Mouse (Mus musculus) forebrain, postnatal 0 days (tissue): ENCODE data around the gene Ramp2. TPM values are rescaled to one million over a fixed set of nuclear protein-coding genes. Genes with fewer than 3 reads are reported as not detected.
A peak's percentile ranks its signal among the peaks of the same experiment; 100 is the strongest.

Experiments
- ATAC-seq: fragments of 200-750 bp; cut with Nextera tagmentation; 2 replicates; pipeline ENCODE4 v1.8.0; 2017; ENCODE audit warnings: mild to moderate bottlenecking, moderate library complexity
- DNase-seq: peaks from one replicate; pipeline ENCODE4 v3.0.0-alpha.2; 2015
- H3K27ac ChIP-seq: fragments of 300-500 bp; sonication (generic); 2 replicates; pipeline ENCODE4 v1.5.1; 2014; ENCODE audit warnings: low read depth, mild to moderate bottlenecking, antibody characterized with exemption, low read length, moderate library complexity, mixed read lengths
- H3K27me3 ChIP-seq: fragments of 300-500 bp; sonication (generic); 2 replicates; pipeline ENCODE4 v1.6.1; 2014; ENCODE audit warnings: mild to moderate bottlenecking, low read length, mixed read lengths; ENCODE audit not compliant: insufficient read depth
- H3K36me3 ChIP-seq: fragments of 300-500 bp; sonication (generic); 2 replicates; pipeline ENCODE4 v1.6.1; 2014; ENCODE audit warnings: mild to moderate bottlenecking, moderate library complexity; ENCODE audit not compliant: insufficient read depth
- H3K4me1 ChIP-seq: fragments of 300-500 bp; sonication (generic); 2 replicates; pipeline ENCODE4 v1.6.1; 2014; ENCODE audit warnings: antibody characterized with exemption; ENCODE audit not compliant: insufficient read depth
- H3K4me2 ChIP-seq: fragments of 300-500 bp; sonication (generic); 2 replicates; pipeline ENCODE4 v1.6.1; 2014; ENCODE audit warnings: low read depth, mild to moderate bottlenecking, moderate library complexity
- H3K4me3 ChIP-seq: fragments of 300-500 bp; sonication (generic); 2 replicates; pipeline ENCODE4 v1.5.1; 2014; ENCODE audit warnings: low read depth, low read length, mixed read lengths
- H3K9ac ChIP-seq: fragments of 300-500 bp; sonication (generic); 2 replicates; pipeline ENCODE4 v1.6.1; 2014; ENCODE audit warnings: mild to moderate bottlenecking
- H3K9me3 ChIP-seq: fragments of 300-500 bp; sonication (generic); 2 replicates; pipeline ENCODE4 v1.6.1; 2016; ENCODE audit warnings: low read length
- CTCF ChIP-seq: sonication (generic); IDR thresholded peaks from 2 replicates; pipeline ENCODE4 v1.5.1; 2016; ENCODE audit warnings: antibody characterized with exemption, control low read depth, low read depth
- WGBS: fragments of 180-500 bp; shearing (Covaris S2); extraction: QIAGEN DNeasy Blood & Tissue Kit; methylation state at CpG from one replicate; pipeline ENCODE4 v1.1.7; 2014; 5-methylcytosine and 5-hydroxymethylcytosine counted together
- polyA plus RNA-seq: library from polyadenylated mRNA; unstranded; fragments of >200 nt; fragmentation: Nextera tagmentation; extraction: Ambion mirVana; gene quantifications from 2 replicates; pipeline ENCODE4 v1.2.1, GENCODE M21; 2015
- total RNA-seq: library from RNA; depleted of rRNA; stranded (reverse); fragments of >200 nt; gene quantifications from 2 replicates; pipeline ENCODE4 v1.2.3, GENCODE M21; 2014

Gene Ramp2
- total and polyA plus RNA-seq, 2 experiments from 2014 or later = 46.0 to 102 TPM

- H3K4me1 ChIP-seq = peaks cover 12% of the 10 kb centered on the region
- no peak for TF ChIP-seq CTCF
- no peak overlapping the region for H3K27ac ChIP-seq
- H3K27me3 ChIP-seq = no peaks in the 10 kb centered on the region
- H3K4me2 ChIP-seq = peak overlapping the region; percentile 80
- no peaks in the 10 kb centered on the region for H3K9me3 ChIP-seq
- WGBS = 63% methylated on average over 14 of the region's 14 CpGs
- no peak for DNase-seq
- no peaks in the 10 kb centered on the region for H3K36me3 ChIP-seq
- ATAC-seq = peak; percentile 5; the same call in 1 of the 2 replicates
- no peak overlapping the region for H3K9ac ChIP-seq
- peak overlapping the region; percentile 58 for H3K4me3 ChIP-seq
Measured at GRCm38 (mm10) chr11:101279193-101279569, 33.4 kb downstream of the Ramp2 start.

- WGBS = 49% methylated on average over 7 of the region's 7 CpGs
- TF ChIP-seq CTCF = no peak
- no peak for ATAC-seq
Measured at GRCm38 (mm10) chr11:101280837-101281236, 35.0 kb downstream of the Ramp2 start.

GRCm38 (mm10) chr11:101282896-101283295, 37.1 kb downstream of the Ramp2 start:
- H3K27ac ChIP-seq = no peak overlapping the region; the same call in 1 of the 2 replicates
- DNase-seq (no peak), ATAC-seq (no peak)
- peaks cover 4% of the 10 kb centered on the region for H3K4me1 ChIP-seq
- H3K4me2 ChIP-seq = no peak overlapping the region
- H3K9me3 ChIP-seq = no peaks in the 10 kb centered on the region
- no peak for TF ChIP-seq CTCF
- H3K27me3 ChIP-seq = no peaks in the 10 kb centered on the region
- H3K36me3 ChIP-seq = no peaks in the 10 kb centered on the region
- 15% methylated on average over 5 of the region's 5 CpGs for whole genome bisulfite sequencing
- no peak overlapping the region for H3K9ac ChIP-seq
- no peak overlapping the region for H3K4me3 ChIP-seq

More at GRCm38 (mm10) chr11:101280837-101281236, 35.0 kb downstream of the Ramp2 start:
- H3K9ac ChIP-seq = no peak overlapping the region
- no peak for DNase-seq
- H3K9me3 ChIP-seq = no peaks in the 10 kb centered on the region
- peaks cover 12% of the 10 kb centered on the region for H3K4me1 ChIP-seq
- H3K4me3 ChIP-seq = no peak overlapping the region
- H3K4me2 ChIP-seq = no peak overlapping the region
- no peak overlapping the region for H3K27ac ChIP-seq
- no peaks in the 10 kb centered on the region for H3K36me3 ChIP-seq
- H3K27me3 ChIP-seq = no peaks in the 10 kb centered on the region

- Histone ChIP-seq H3K27ac (no peak overlapping the region), H3K36me3 (peaks cover 4% of the 10 kb centered on the region; the same call in 1 of the 2 replicates), H3K4me3 (no peak overlapping the region), H3K4me1 (no peaks in the 10 kb centered on the region), H3K9ac (no peak overlapping the region), H3K27me3 (no peaks in the 10 kb centered on the region), H3K9me3 (no peaks in the 10 kb centered on the region), H3K4me2 (no peak overlapping the region)
- ATAC-seq (no peak), DNase-seq (no peak)
- TF ChIP-seq CTCF = no peak
- WGBS = 71% methylated on average over 4 of the region's 4 CpGs
Measured at GRCm38 (mm10) chr11:101283805-101284204, 38.0 kb downstream of the Ramp2 start.

GRCm38 (mm10) chr11:101287306-101287705, 41.5 kb downstream of the Ramp2 start:
- DNase-seq (no peak), ATAC-seq (no peak)
- Histone ChIP-seq H3K4me3 (no peak overlapping the region), H3K27me3 (no peaks in the 10 kb centered on the region), H3K9me3 (no peaks in the 10 kb centered on the region), H3K4me2 (no peak overlapping the region), H3K27ac (no peak overlapping the region), H3K36me3 (peaks cover 29% of the 10 kb centered on the region), H3K9ac (no peak overlapping the region), H3K4me1 (no peaks in the 10 kb centered on the region)
- WGBS = 87% methylated on average over 9 of the region's 9 CpGs
- TF ChIP-seq CTCF = no peak

GRCm38 (mm10) chr11:101291231-101291630, 45.4 kb downstream of the Ramp2 start:
- 92% methylated on average over 8 of the region's 8 CpGs for WGBS
- no peak overlapping the region for H3K4me2 ChIP-seq
- H3K27ac ChIP-seq = no peak overlapping the region
- H3K9me3 ChIP-seq = no peaks in the 10 kb centered on the region
- no peak overlapping the region for H3K9ac ChIP-seq
- no peaks in the 10 kb centered on the region for H3K4me1 ChIP-seq
- DNase-seq = no peak
- no peaks in the 10 kb centered on the region for H3K27me3 ChIP-seq
- no peak for ATAC-seq
- peaks cover 57% of the 10 kb centered on the region for H3K36me3 ChIP-seq
- TF ChIP-seq CTCF = no peak
- H3K4me3 ChIP-seq = no peak overlapping the region

GRCm38 (mm10) chr11:101295191-101295590, 49.4 kb downstream of the Ramp2 start:
- H3K9ac ChIP-seq = no peak overlapping the region
- H3K36me3 ChIP-seq = peaks cover 56% of the 10 kb centered on the region
- H3K9me3 ChIP-seq = no peaks in the 10 kb centered on the region
- WGBS = 92% methylated on average over 8 of the region's 8 CpGs
- H3K4me1 ChIP-seq = no peaks in the 10 kb centered on the region
- no peak for DNase-seq
- H3K27ac ChIP-seq = no peak overlapping the region
- H3K27me3 ChIP-seq = no peaks in the 10 kb centered on the region
- no peak overlapping the region for H3K4me2 ChIP-seq
- TF ChIP-seq CTCF = no peak
- no peak overlapping the region for H3K4me3 ChIP-seq
- no peak for ATAC-seq
